Mouse (Mus musculus) CH12.LX (cell line): ENCODE measurements around the gene Ube2h.

ENCODE experiments used
- CTCF ChIP-seq, 2 experiments: IDR thresholded peaks in 1 of 2; conservative IDR thresholded peaks in 1 of 2; 2 replicates each; pipeline ENCODE4 v1.5.1; 2011 to 2012; ENCODE audit warnings: low read depth in 2 of 2, low read length in 2 of 2, improper control_type of control experiment in 1 of 2, inconsistent platforms in 1 of 2, mild to moderate bottlenecking in 1 of 2, moderate library complexity in 1 of 2
- MAFK ChIP-seq: IDR thresholded peaks from 2 replicates; pipeline ENCODE4 v1.6.1; 2011; ENCODE audit warnings: low read length, improper control_type of control experiment; ENCODE audit not compliant: insufficient replicate concordance
- MEF2A ChIP-seq: IDR thresholded peaks from 2 replicates; pipeline ENCODE4 v1.6.1; 2014; ENCODE audit warnings: low read depth, mild to moderate bottlenecking, inconsistent platforms, low read length, improper control_type of control experiment, borderline replicate concordance
- POLR2A ChIP-seq: IDR thresholded peaks from 2 replicates; pipeline ENCODE4 v1.6.1; 2011; ENCODE audit warnings: low read depth, mild to moderate bottlenecking, improper control_type of control experiment, low read length

DNA sequence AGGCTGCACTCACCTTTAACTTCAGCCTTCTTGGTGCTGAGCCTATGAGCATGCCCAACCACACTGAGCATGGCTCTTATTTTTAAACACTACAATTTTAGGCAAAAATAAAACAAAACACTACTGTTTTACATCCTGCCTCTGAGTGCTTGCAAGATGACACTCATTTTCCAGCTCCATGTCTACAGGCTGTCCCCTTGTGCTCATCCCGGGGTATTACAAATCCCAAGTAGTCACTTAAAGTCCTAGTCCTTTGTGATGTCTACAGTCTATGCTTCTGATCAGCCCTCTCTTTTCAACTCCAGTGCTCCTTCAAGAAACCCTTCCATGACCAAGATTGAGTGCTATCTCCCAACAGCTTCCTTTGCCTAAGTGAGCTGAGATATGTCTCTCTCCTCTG is 26.0 kb downstream of the Ube2h start:
- no peak for TF ChIP-seq POLR2A
- no peak for TF ChIP-seq MEF2A
- peak in 1 of 2 experiments; percentile 57; a peak in 2 of 4 replicates for TF ChIP-seq CTCF (conservative IDR thresholded peaks at IDR 0.05 in 1 of 2, IDR thresholded peaks at IDR 0.05 in 1 of 2; ENCODE audit: low read depth in 2 of 2, low read length in 2 of 2)
- TF ChIP-seq MAFK: no peak
